7 mouse cellular contexts compared by ENCODE assay signal in genomic region chr4:130050056-130050824, GRCm38 (mm10). TPM values are rescaled to one million over a fixed set of nuclear protein-coding genes. Genes with fewer than 3 reads are reported as not detected.
DNase-seq lines count a peak whose midpoint lies in the region; ATAC-seq and TF ChIP-seq lines count a peak whose summit lies in the region.

No protein-coding gene starts in this region.

- H3K9ac ChIP-seq in intestine, embryonic 14.5 days (ENCODE audit: low read length), result no peak overlapping the region
- H3K9ac ChIP-seq in lung, embryonic 14.5 days, result 0 out of 2 replicates have a peak overlapping the region, but pooled peaks have one; percentile 18
- no peak overlapping the region for H3K9ac ChIP-seq in forebrain, embryonic 12.5 days

- H3K27ac ChIP-seq in intestine, embryonic 14.5 days (ENCODE audit: low read depth), result peak overlapping the region; percentile 69
- H3K27ac ChIP-seq in lung, embryonic 14.5 days (ENCODE audit: low read depth), result peak overlapping the region; percentile 76
- no peak overlapping the region for H3K27ac ChIP-seq in forebrain, embryonic 12.5 days

- peaks cover 33% of the 10 kb centered on the region for H3K4me1 ChIP-seq in intestine, embryonic 14.5 days (replicated peaks; ENCODE audit: control insufficient read depth, insufficient read depth, low read length)
- H3K4me1 ChIP-seq in lung, embryonic 14.5 days (ENCODE audit: insufficient read depth), result peaks cover 30% of the 10 kb centered on the region
- peaks cover 34% of the 10 kb centered on the region for H3K4me1 ChIP-seq in forebrain, embryonic 12.5 days

- DNase-seq in adrenal gland, adult 2 months, result peak; percentile 93
- DNase-seq in gastrocnemius, adult 18-20 months (ENCODE audit: low spot score), result peak; percentile 81
- DNase-seq in intestine, embryonic 14.5 days (ENCODE audit: low spot score), result peak; percentile 84
- peak; percentile 96 for DNase-seq in lung, embryonic 14.5 days
- DNase-seq in urinary bladder, postnatal 4 days (ENCODE audit: low spot score in 2 of 2), result peak; percentile 70 to 88
- no peak for DNase-seq in B cell, adult 2 months

- no peaks in the 10 kb centered on the region for H3K27me3 ChIP-seq in intestine, embryonic 14.5 days (replicated peaks; ENCODE audit: control insufficient read depth, insufficient read depth, low read length)
- H3K27me3 ChIP-seq in lung, embryonic 14.5 days (ENCODE audit: insufficient read depth, low read length), result no peaks in the 10 kb centered on the region
- H3K27me3 ChIP-seq in forebrain, embryonic 12.5 days, result peaks cover 56% of the 10 kb centered on the region

- peak; percentile 7; the same call in 1 of the 2 replicates for ATAC-seq in intestine, embryonic 14.5 days (replicated peaks; ENCODE audit: low FRiP score, low TSS enrichment, low read depth)
- peak; percentile 38 for ATAC-seq in lung, embryonic 14.5 days (ENCODE audit: insufficient read depth)
- ATAC-seq in forebrain, embryonic 12.5 days (ENCODE audit: low FRiP score), result no peak

- no peak for TF ChIP-seq CTCF in lung, embryonic 14.5 days (IDR thresholded peaks at IDR 0.05; ENCODE audit: low read depth)

- H3K36me3 ChIP-seq in intestine, embryonic 14.5 days (ENCODE audit: control insufficient read depth, insufficient read depth, low read length), result 0 out of 2 replicates have a peak, but pooled peaks cover 28% of the 10 kb centered on the region
- 0 out of 2 replicates have a peak, but pooled peaks cover 5% of the 10 kb centered on the region for H3K36me3 ChIP-seq in lung, embryonic 14.5 days (ENCODE audit: insufficient read depth)
- no peaks in the 10 kb centered on the region for H3K36me3 ChIP-seq in forebrain, embryonic 12.5 days (replicated peaks)

- 63% methylated on average over 8 of the region's 8 CpGs for WGBS in intestine, embryonic 14.5 days
- 59% methylated on average over 8 of the region's 8 CpGs for WGBS in lung, embryonic 14.5 days
- 86% methylated on average over 8 of the region's 8 CpGs for WGBS in forebrain, embryonic 12.5 days

- peak overlapping the region; percentile 93 for H3K4me2 ChIP-seq in intestine, embryonic 14.5 days (ENCODE audit: low read length)
- H3K4me2 ChIP-seq in lung, embryonic 14.5 days, result peak overlapping the region; percentile 88
- H3K4me2 ChIP-seq in forebrain, embryonic 12.5 days, result no peak overlapping the region

- H3K4me3 ChIP-seq in intestine, embryonic 14.5 days (ENCODE audit: low read depth, low read length), result no peak overlapping the region
- no peak overlapping the region for H3K4me3 ChIP-seq in lung, embryonic 14.5 days (ENCODE audit: low read depth, low read length)
- no peak overlapping the region for H3K4me3 ChIP-seq in forebrain, embryonic 12.5 days (replicated peaks)

- H3K9me3 ChIP-seq in intestine, embryonic 14.5 days (ENCODE audit: control insufficient read depth, low read length), result peaks cover 3% of the 10 kb centered on the region; the same call in 1 of the 2 replicates
- no peaks in the 10 kb centered on the region for H3K9me3 ChIP-seq in lung, embryonic 14.5 days (ENCODE audit: low read depth, low read length)
- H3K9me3 ChIP-seq in forebrain, embryonic 12.5 days, result no peaks in the 10 kb centered on the region

RNA-seq across cellular contexts. Expression of gene Col16a1, which starts 2.6 kb away (rescaled TPM):
- total RNA-seq in adrenal gland, adult 2 months (2021), result 10 to 100 TPM in 1 of 2 experiments, 1 to 10 TPM in 1; 9.2 to 15.8 TPM
- polyA plus RNA-seq in adrenal gland, adult 2 months (2012; rRNA removed), result 15.7 and 23.4 TPM in 2 replicates
- total RNA-seq in gastrocnemius, adult 18-20 months (2021), result 1 to 10 TPM; 2.5 to 2.9 TPM
- 55.1 and 56.9 TPM in 2 replicates for polyA plus RNA-seq in intestine, embryonic 14.5 days (2014; fragmentation: Nextera tagmentation; extraction: Ambion mirVana)
- polyA plus RNA-seq in lung, embryonic 14.5 days (2014; fragmentation: Nextera tagmentation; extraction: Ambion mirVana), result 55.7 and 59.5 TPM in 2 replicates
- 10.8 and 14.8 TPM in 2 replicates for polyA plus RNA-seq in forebrain, embryonic 12.5 days (2016; fragmentation: Nextera tagmentation; extraction: Ambion mirVana)

RNA-seq across cellular contexts. Expression of gene Pef1, which starts 52.1 kb away (rescaled TPM):
- 10 to 100 TPM; 80.3 to 82.6 TPM for total RNA-seq in adrenal gland, adult 2 months (2021)
- polyA plus RNA-seq in adrenal gland, adult 2 months (2012; rRNA removed), result 180 and 181 TPM in 2 replicates
- 10 to 100 TPM; 33.7 to 38.6 TPM for total RNA-seq in gastrocnemius, adult 18-20 months (2021)
- 70.4 and 74.5 TPM in 2 replicates for polyA plus RNA-seq in intestine, embryonic 14.5 days (2014; fragmentation: Nextera tagmentation; extraction: Ambion mirVana)
- 68.9 and 69.4 TPM in 2 replicates for polyA plus RNA-seq in lung, embryonic 14.5 days (2014; fragmentation: Nextera tagmentation; extraction: Ambion mirVana)
- 60.4 and 61.4 TPM in 2 replicates for polyA plus RNA-seq in forebrain, embryonic 12.5 days (2016; fragmentation: Nextera tagmentation; extraction: Ambion mirVana)

Comparison
In these comparisons a context has a peak if more than half of its experiments do, and no peak if none do; other contexts are left out.
1. DNase-seq: peak in adrenal gland, adult 2 months (single experiment), gastrocnemius, adult 18-20 months (single experiment), intestine, embryonic 14.5 days (single experiment), lung, embryonic 14.5 days (single experiment) and urinary bladder, postnatal 4 days (2 of 2); none in B cell, adult 2 months (0 of 2).